Mouse (Mus musculus): ENCODE data around the gene Ppp1r12a.

Gene Ppp1r12a

GRCm38 (mm10) chr10:108162297-108163020, 466 bp downstream of the Ppp1r12a start:
- DNase-seq (ENCODE audit: low spot score): no peak

GRCm38 (mm10) chr10:108163021-108163410, 1.0 kb downstream of the Ppp1r12a start:
- no peak for DNase-seq (ENCODE audit: low spot score)

- DNase-seq (ENCODE audit: low spot score): no peak
Observed at GRCm38 (mm10) chr10:108163451-108163850, 1.5 kb downstream of the Ppp1r12a start.

GRCm38 (mm10) chr10:108167823-108168222, 5.8 kb downstream of the Ppp1r12a start:
- DNase-seq (ENCODE audit: low spot score): no peak

GRCm38 (mm10) chr10:108170818-108171217, 8.8 kb downstream of the Ppp1r12a start:
- no peak for DNase-seq (ENCODE audit: low spot score)

- DNase-seq (ENCODE audit: low spot score): no peak
Observed at GRCm38 (mm10) chr10:108171637-108172036, 9.6 kb downstream of the Ppp1r12a start.

- DNase-seq (ENCODE audit: low spot score): no peak
Observed at GRCm38 (mm10) chr10:108172817-108173563, 11.0 kb downstream of the Ppp1r12a start.

GRCm38 (mm10) chr10:108174107-108174506, 12.1 kb downstream of the Ppp1r12a start:
- no peak for DNase-seq (ENCODE audit: low spot score)

GRCm38 (mm10) chr10:108175885-108176284, 13.9 kb downstream of the Ppp1r12a start:
- no peak for DNase-seq (ENCODE audit: low spot score)

GRCm38 (mm10) chr10:108178285-108178848, 16.4 kb downstream of the Ppp1r12a start:
- no peak for DNase-seq (ENCODE audit: low spot score)

- no peak for DNase-seq (ENCODE audit: low spot score)
Observed at GRCm38 (mm10) chr10:108179404-108179803, 17.4 kb downstream of the Ppp1r12a start.

- DNase-seq (ENCODE audit: low spot score): no peak
Observed at GRCm38 (mm10) chr10:108180313-108180712, 18.3 kb downstream of the Ppp1r12a start.

GRCm38 (mm10) chr10:108181893-108182292, 19.9 kb downstream of the Ppp1r12a start:
- no peak for DNase-seq (ENCODE audit: low spot score)

GRCm38 (mm10) chr10:108182386-108182785, 20.4 kb downstream of the Ppp1r12a start:
- DNase-seq (ENCODE audit: low spot score): no peak

- DNase-seq (ENCODE audit: low spot score): no peak
Observed at GRCm38 (mm10) chr10:108184763-108185162, 22.8 kb downstream of the Ppp1r12a start.

GRCm38 (mm10) chr10:108185265-108185664, 23.3 kb downstream of the Ppp1r12a start:
- DNase-seq (ENCODE audit: low spot score): no peak

- DNase-seq (ENCODE audit: low spot score): no peak
Observed at GRCm38 (mm10) chr10:108189303-108189702, 27.3 kb downstream of the Ppp1r12a start.

- no peak for DNase-seq (ENCODE audit: low spot score)
Observed at GRCm38 (mm10) chr10:108189986-108190385, 28.0 kb downstream of the Ppp1r12a start.

GRCm38 (mm10) chr10:108190626-108191025, 28.6 kb downstream of the Ppp1r12a start:
- no peak for DNase-seq (ENCODE audit: low spot score)

GRCm38 (mm10) chr10:108191381-108191787, 29.4 kb downstream of the Ppp1r12a start:
- peak; percentile 30 for DNase-seq (ENCODE audit: low spot score)

GRCm38 (mm10) chr10:108192306-108192705, 30.3 kb downstream of the Ppp1r12a start:
- DNase-seq (ENCODE audit: low spot score): no peak

GRCm38 (mm10) chr10:108196124-108196523, 34.1 kb downstream of the Ppp1r12a start:
- DNase-seq (ENCODE audit: low spot score): no peak

GRCm38 (mm10) chr10:108197498-108197897, 35.5 kb downstream of the Ppp1r12a start:
- DNase-seq (ENCODE audit: low spot score): no peak
